Mouse (Mus musculus) bone marrow macrophage, adult 2 months (primary cell): ENCODE data around the gene Celf5.

Source experiments
- CTCF ChIP-seq: IDR thresholded peaks from 2 replicates; pipeline ENCODE4 v1.5.1; 2012; ENCODE audit warnings: low read depth, mild to moderate bottlenecking, low read length, moderate library complexity
- POLR2A ChIP-seq: IDR thresholded peaks from 2 replicates; pipeline ENCODE4 v1.6.1; 2012; ENCODE audit warnings: mild to moderate bottlenecking, low read depth, low read length, borderline replicate concordance

DNA sequence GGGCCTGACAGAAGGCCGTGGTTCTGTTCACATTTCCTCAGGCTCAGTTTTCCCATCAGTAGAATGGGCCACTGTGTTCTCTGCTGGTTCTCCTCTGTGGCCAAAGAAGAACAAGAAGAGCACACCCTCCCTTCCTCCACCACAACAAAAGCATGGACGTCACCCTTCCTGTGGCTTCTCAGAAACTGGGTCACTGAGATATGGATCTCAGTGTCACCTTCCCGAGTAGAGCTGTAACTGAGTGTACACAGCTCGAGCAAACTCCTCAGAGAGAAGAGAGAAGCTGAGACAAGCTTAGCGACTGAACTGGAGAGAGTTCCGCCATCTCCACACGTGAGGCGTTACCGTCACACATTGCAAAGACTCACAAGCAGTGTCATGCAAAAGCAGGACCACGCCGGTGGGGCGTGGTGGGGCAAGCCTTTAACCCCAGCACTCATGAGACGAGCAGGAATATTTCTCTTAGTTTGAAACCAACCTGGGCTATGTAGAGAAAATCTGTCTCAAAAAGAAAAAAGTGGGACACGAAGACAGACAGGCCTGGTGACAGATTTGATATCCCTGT, 27.8 kb upstream of the Celf5 start:
- TF ChIP-seq CTCF (no peak), POLR2A (no peak)
